Mouse (Mus musculus) midbrain, embryonic 12.5 days (tissue): ENCODE data around the gene Cyp1a1. TPM values are rescaled to one million over a fixed set of nuclear protein-coding genes. Genes with fewer than 3 reads are reported as not detected.

Source experiments
- ATAC-seq: fragments of 200-750 bp; cut with Nextera tagmentation; 2 replicates; pipeline ENCODE4 v1.8.0; 2017; ENCODE audit warnings: low read depth, moderate TSS enrichment, moderate library complexity; ENCODE audit not compliant: low FRiP score
- H3K27ac ChIP-seq: fragments of 300-500 bp; sonication (generic); replicated peaks from 2 replicates; pipeline ENCODE4 v1.5.1; 2016; ENCODE audit warnings: mild to moderate bottlenecking
- H3K27me3 ChIP-seq: fragments of 300-500 bp; sonication (generic); 2 replicates; pipeline ENCODE4 v1.6.1; 2016; ENCODE audit warnings: mild to moderate bottlenecking
- H3K36me3 ChIP-seq: fragments of 300-500 bp; sonication (generic); 2 replicates; pipeline ENCODE4 v1.6.1; 2016
- H3K4me1 ChIP-seq: fragments of 300-500 bp; sonication (generic); 2 replicates; pipeline ENCODE4 v1.6.1; 2016
- H3K4me2 ChIP-seq: fragments of 300-500 bp; sonication (generic); replicated peaks from 2 replicates; pipeline ENCODE4 v1.6.1; 2016; ENCODE audit warnings: mild to moderate bottlenecking, moderate library complexity
- H3K4me3 ChIP-seq: fragments of 300-500 bp; sonication (generic); 2 replicates; pipeline ENCODE4 v1.5.1; 2016; ENCODE audit warnings: mild to moderate bottlenecking
- H3K9ac ChIP-seq: fragments of 300-500 bp; sonication (generic); replicated peaks from 2 replicates; pipeline ENCODE4 v1.6.1; 2016; ENCODE audit warnings: mild to moderate bottlenecking, moderate library complexity
- H3K9me3 ChIP-seq: fragments of 300-500 bp; sonication (generic); 2 replicates; pipeline ENCODE4 v1.6.1; 2016; ENCODE audit warnings: mild to moderate bottlenecking
- WGBS: fragments of 180-500 bp; shearing (Covaris S2); methylation state at CpG from one replicate; pipeline ENCODE4 v1.1.7; 2016; 5-methylcytosine and 5-hydroxymethylcytosine counted together
- polyA plus RNA-seq: library from polyadenylated mRNA; unstranded; fragments of >200 nt; fragmentation: Nextera tagmentation; extraction: Ambion mirVana; gene quantifications from 2 replicates; pipeline ENCODE4 v1.2.1, GENCODE M21; 2016

Cyp1a1 gene
- polyA plus RNA-seq, 1 experiment from 2014 or later = not detected

DNA sequence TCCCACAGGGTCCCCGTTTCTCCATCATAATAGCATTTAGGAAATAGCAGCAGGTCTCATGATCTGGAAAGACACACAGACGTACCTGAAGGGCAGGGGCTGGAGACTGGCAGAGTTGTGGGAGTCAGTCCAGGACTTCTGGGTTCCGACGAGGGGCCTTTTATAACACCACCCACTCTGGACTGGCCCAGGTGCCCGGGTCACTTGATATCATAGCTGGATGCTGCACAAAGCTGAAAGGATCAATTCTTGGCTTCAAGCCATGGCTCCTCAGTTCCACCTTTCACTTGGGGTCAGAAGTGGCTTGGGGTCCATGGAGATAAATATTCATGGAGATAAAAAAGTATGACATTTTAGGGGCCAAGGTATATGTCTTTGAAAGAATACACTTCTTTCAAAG is 4.2 kb upstream of the Cyp1a1 start, which contains the start of gene Cyp1a2:
Gene Cyp1a2 (minus strand): TSS at position 184 of the 400 bp plus-strand sequence.
- Histone ChIP-seq H3K4me3 (no peak within 1 kb of the TSS), H3K27me3 (peaks cover 7% of the 10 kb centered on the region), H3K4me1 (no peaks in the 10 kb centered on the region), H3K9me3 (no peaks in the 10 kb centered on the region), H3K9ac (no peak within 1 kb of the TSS), H3K4me2 (no peak within 1 kb of the TSS), H3K27ac (no peak within 1 kb of the TSS), H3K36me3 (no peaks in the 10 kb centered on the region)
- no peak for ATAC-seq
- WGBS = 80% methylated on average over 5 of the region's 5 CpGs

- Histone ChIP-seq H3K9me3 (no peaks in the 10 kb centered on the region), H3K36me3 (no peaks in the 10 kb centered on the region), H3K27me3 (peaks cover 3% of the 10 kb centered on the region; the same call in 1 of the 2 replicates), H3K4me1 (no peaks in the 10 kb centered on the region), H3K4me3 (no peak overlapping the region), H3K27ac (no peak overlapping the region), H3K9ac (no peak overlapping the region), H3K4me2 (no peak overlapping the region)
- 84% methylated on average over 5 of the region's 5 CpGs for WGBS
- ATAC-seq = no peak
These were observed 1.7 kb upstream of the Cyp1a1 start for GRCm38 (mm10) chr9:57686011-57686410.

DNA sequence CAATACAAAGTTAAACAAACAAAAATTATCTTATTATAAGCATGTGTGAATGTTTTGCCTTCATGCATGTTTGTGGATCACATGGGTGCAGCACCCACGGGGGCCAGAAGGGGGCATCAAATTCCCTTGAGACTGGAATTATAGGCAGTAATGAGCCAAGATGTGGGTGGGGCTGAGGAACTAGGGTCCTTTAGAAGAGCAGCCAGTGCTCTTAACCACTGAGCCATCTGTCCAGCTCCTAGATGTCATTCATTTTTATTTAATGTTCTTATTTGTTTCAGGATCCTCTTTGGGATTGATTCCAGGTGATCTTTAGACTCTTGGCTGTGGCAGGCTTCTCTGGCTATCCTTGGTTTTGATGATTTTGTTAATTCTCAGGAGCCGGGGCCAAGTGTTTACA is 430 bp downstream of the Cyp1a1 start:
- Histone ChIP-seq H3K27ac (no peak overlapping the region), H3K4me3 (no peak overlapping the region), H3K4me1 (no peaks in the 10 kb centered on the region), H3K27me3 (peaks cover 3% of the 10 kb centered on the region; the same call in 1 of the 2 replicates), H3K9ac (no peak overlapping the region), H3K4me2 (no peak overlapping the region), H3K9me3 (no peaks in the 10 kb centered on the region), H3K36me3 (no peaks in the 10 kb centered on the region)
- ATAC-seq = no peak
- WGBS = 52% methylated on average over 2 of the region's 2 CpGs

- Histone ChIP-seq H3K27me3 (peaks cover 3% of the 10 kb centered on the region; the same call in 1 of the 2 replicates), H3K4me3 (no peak overlapping the region), H3K27ac (no peak overlapping the region), H3K36me3 (no peaks in the 10 kb centered on the region), H3K4me1 (no peaks in the 10 kb centered on the region), H3K9me3 (no peaks in the 10 kb centered on the region), H3K4me2 (no peak overlapping the region), H3K9ac (no peak overlapping the region)
- WGBS = 95% methylated on average over 2 of the region's 2 CpGs
- ATAC-seq = no peak
These were observed 878 bp downstream of the Cyp1a1 start for GRCm38 (mm10) chr9:57688606-57689005.

DNA sequence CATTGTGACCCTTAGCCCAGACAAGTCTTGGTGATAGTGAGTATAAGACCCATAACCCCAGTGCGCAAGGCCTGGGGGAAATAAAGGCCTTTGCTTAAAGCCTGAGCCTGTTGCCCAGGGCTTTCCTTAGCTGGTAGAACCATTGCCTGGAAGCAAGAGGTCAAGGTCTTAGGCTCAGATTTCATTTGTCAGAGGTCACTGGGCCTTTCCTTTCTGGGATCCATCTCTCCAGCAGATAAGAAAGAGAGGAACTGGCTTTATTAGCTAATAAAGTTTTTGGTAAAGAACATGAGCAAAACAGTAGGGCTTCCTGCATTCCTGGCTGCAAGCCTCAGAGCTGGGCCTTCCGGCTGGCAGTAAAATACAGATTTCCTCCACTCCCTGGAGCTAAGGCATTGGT is 6.4 kb downstream of the Cyp1a1 start:
- Histone ChIP-seq H3K36me3 (no peaks in the 10 kb centered on the region), H3K27me3 (peaks cover 44% of the 10 kb centered on the region), H3K9ac (no peak overlapping the region), H3K9me3 (no peaks in the 10 kb centered on the region), H3K4me2 (no peak overlapping the region), H3K4me3 (no peak overlapping the region), H3K27ac (no peak overlapping the region), H3K4me1 (peaks cover 14% of the 10 kb centered on the region)
- 88% methylated on average over 2 of the region's 2 CpGs for WGBS
- no peak for ATAC-seq

GRCm38 (mm10) chr9:57696380-57697285 is 8.9 kb downstream of the Cyp1a1 start:
- no peaks in the 10 kb centered on the region for H3K36me3 ChIP-seq
- peak overlapping the region; percentile 62 for H3K9ac ChIP-seq
- H3K9me3 ChIP-seq = no peaks in the 10 kb centered on the region
- under 1% methylated on average over 42 of the region's 42 CpGs for WGBS
- peak overlapping the region; percentile 46 for H3K4me3 ChIP-seq
- ATAC-seq = no peak
- H3K4me2 ChIP-seq = peak overlapping the region; percentile 84
- H3K27ac ChIP-seq = no peak overlapping the region
- peaks cover 14% of the 10 kb centered on the region for H3K4me1 ChIP-seq
- H3K27me3 ChIP-seq = peaks cover 44% of the 10 kb centered on the region

DNA sequence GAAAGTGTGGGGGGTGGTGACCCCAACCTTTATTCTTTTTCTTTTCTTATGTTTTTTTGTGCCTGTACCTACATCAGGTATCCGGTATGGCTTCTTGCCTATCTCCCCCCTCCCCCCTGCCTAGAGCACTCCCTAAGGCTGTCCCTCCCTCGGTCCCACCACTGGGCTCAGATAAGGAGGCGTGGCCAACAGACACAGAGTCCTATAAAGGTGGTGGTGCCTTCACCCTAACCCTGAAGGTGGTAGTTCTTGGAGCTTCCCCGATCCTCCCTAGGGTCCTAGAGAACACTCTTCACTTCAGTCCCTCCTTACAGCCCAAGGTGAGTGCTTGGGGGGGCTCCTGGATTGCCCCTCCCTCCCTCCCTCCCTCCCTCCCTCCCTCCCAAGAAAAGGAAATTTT is 9.7 kb downstream of the Cyp1a1 start:
- ATAC-seq = no peak
- Histone ChIP-seq H3K36me3 (no peaks in the 10 kb centered on the region), H3K4me2 (no peak overlapping the region), H3K9me3 (no peaks in the 10 kb centered on the region), H3K27ac (no peak overlapping the region), H3K4me1 (peaks cover 14% of the 10 kb centered on the region), H3K27me3 (peaks cover 46% of the 10 kb centered on the region), H3K9ac (no peak overlapping the region), H3K4me3 (no peak overlapping the region)
- 17% methylated on average over 4 of the region's 4 CpGs for WGBS

DNA sequence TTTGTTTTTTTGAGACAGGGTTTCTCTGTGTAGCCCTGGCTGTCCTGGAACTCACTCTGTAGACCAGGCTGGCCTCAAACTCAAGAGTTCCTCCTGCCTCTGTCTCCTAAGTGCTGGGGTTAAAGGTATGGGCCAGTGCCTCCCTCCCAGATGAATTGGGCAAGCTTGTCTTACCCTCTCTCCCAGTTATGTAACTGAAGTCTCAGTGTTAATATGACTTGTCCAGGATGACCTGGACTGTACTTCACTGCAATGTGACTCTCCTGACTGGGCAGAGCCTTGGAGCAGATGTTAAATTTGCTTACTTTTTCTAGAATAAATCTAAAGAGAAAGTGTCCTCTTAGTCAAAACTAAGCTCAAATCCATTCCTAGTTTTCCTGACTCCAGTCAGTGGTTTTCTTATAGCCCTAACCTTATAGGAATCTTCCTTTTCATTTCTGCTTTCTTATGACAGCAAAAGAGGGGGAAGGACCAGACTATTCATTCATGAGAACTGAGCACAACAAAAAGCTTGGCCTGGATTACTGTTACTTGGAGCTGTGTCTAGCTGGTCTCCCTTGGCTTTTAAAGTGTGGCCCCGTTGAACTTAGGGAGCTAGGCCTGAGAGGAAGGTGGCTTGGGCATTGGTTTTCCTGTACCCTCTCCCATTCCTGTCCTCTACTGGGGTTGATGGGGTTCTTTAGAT is 10.9 kb downstream of the Cyp1a1 start:
- Histone ChIP-seq H3K27ac (no peak overlapping the region), H3K9ac (no peak overlapping the region), H3K27me3 (peaks cover 47% of the 10 kb centered on the region), H3K4me3 (no peak overlapping the region), H3K4me1 (peaks cover 14% of the 10 kb centered on the region), H3K36me3 (no peaks in the 10 kb centered on the region), H3K9me3 (no peaks in the 10 kb centered on the region), H3K4me2 (no peak overlapping the region)
- 71% methylated on average over 1 of the region's 1 CpGs for WGBS
- ATAC-seq = no peak

DNA sequence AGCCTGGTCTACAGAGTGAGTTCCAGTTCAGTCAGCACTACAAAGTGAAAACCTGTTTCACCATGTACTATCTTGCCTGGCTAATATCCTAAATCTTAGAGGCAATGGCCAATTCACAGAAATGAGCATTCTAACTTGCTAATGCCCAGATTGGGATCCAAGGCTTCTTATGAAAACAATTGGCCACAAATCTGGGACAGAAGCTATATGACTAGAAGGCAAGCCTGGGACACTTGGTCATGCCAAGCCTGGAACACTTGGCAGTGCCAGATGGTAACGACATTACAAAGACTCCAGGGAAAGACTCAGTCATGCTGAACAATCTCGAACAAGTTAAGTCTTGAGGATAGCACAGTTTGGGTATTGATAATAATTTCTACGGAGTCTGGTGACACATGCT is 18.8 kb downstream of the Cyp1a1 start:
- WGBS = 91% methylated on average over 3 of the region's 3 CpGs
- ATAC-seq = no peak
- no peaks in the 10 kb centered on the region for H3K36me3 ChIP-seq

GRCm38 (mm10) chr9:57708068-57708719 is 20.5 kb downstream of the Cyp1a1 start, which contains the start of gene Edc3:
Edc3 (plus strand) TSS chr9:57708540.
- H3K27ac ChIP-seq = peak within 1 kb of the TSS; percentile 80
- ATAC-seq = peak; percentile 93
- WGBS = under 1% methylated on average over 23 of the region's 23 CpGs
- no peaks in the 10 kb centered on the region for H3K27me3 ChIP-seq
- H3K9ac ChIP-seq = peak within 1 kb of the TSS; percentile 88
- peak within 1 kb of the TSS; percentile 77 for H3K4me2 ChIP-seq
- peak within 1 kb of the TSS; percentile 94 for H3K4me3 ChIP-seq
- no peaks in the 10 kb centered on the region for H3K9me3 ChIP-seq
- H3K36me3 ChIP-seq = peaks cover 8% of the 10 kb centered on the region; the same call in 1 of the 2 replicates
- peaks cover 9% of the 10 kb centered on the region for H3K4me1 ChIP-seq

More for the DNA sequence above, 18.8 kb downstream of the Cyp1a1 start:
- no peak overlapping the region for H3K4me3 ChIP-seq
- peaks cover 9% of the 10 kb centered on the region for H3K4me1 ChIP-seq
- H3K9me3 ChIP-seq = no peaks in the 10 kb centered on the region
- 0 out of 2 replicates have a peak, but pooled peaks cover 3% of the 10 kb centered on the region for H3K27me3 ChIP-seq
- no peak overlapping the region for H3K27ac ChIP-seq
- H3K9ac ChIP-seq = no peak overlapping the region
- H3K4me2 ChIP-seq = no peak overlapping the region

GRCm38 (mm10) chr9:57708720-57709274 is 21.1 kb downstream of the Cyp1a1 start:
- Histone ChIP-seq H3K4me1 (peaks cover 9% of the 10 kb centered on the region), H3K36me3 (peaks cover 13% of the 10 kb centered on the region), H3K9me3 (no peaks in the 10 kb centered on the region), H3K27ac (peak overlapping the region; percentile 80), H3K9ac (peak overlapping the region; percentile 88), H3K4me2 (peak overlapping the region; percentile 77), H3K4me3 (peak overlapping the region; percentile 94), H3K27me3 (no peaks in the 10 kb centered on the region)
- WGBS = 4% methylated on average over 37 of the region's 39 CpGs
- no peak; the same call in 1 of the 2 replicates for ATAC-seq
